Mouse (Mus musculus) testis, adult 2 months (tissue): ENCODE results near the gene Rcvrn.

ENCODE experiments used
- CTCF ChIP-seq: fragments of 200-500 bp; IDR thresholded peaks from 2 replicates; pipeline ENCODE4 v1.5.1; 2012; ENCODE audit warnings: low read depth, mild to moderate bottlenecking, inconsistent platforms, low read length, moderate library complexity; ENCODE audit not compliant: control insufficient read depth, insufficient read depth, insufficient replicate concordance
- POLR2A ChIP-seq: fragments of 200-500 bp; IDR thresholded peaks from 2 replicates; pipeline ENCODE4 v1.6.1; 2012; ENCODE audit warnings: low read depth, mild to moderate bottlenecking, inconsistent platforms, low read length, moderate library complexity; ENCODE audit not compliant: control insufficient read depth

DNA sequence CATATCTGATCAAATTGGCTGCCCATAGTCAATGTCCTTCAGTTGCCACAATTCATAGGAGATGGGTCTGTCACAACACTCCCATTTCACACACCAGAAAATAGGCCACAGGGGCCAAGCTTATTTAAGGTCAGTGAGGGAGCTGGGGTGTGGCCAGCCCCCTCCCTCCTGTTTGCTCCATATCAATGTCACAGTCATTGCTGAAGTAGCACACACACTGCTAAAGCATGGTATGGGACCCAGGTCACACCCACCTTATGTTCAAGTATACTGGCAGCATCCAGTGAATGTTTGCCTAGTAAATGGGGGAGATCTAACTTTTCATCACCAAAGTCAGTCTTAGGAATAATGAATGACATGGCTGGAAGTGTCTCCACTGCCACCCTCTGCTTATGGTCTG, 33.6 kb downstream of the Rcvrn start:
- no peak for TF ChIP-seq CTCF
- TF ChIP-seq POLR2A: no peak
